In the genomic region with DNA sequence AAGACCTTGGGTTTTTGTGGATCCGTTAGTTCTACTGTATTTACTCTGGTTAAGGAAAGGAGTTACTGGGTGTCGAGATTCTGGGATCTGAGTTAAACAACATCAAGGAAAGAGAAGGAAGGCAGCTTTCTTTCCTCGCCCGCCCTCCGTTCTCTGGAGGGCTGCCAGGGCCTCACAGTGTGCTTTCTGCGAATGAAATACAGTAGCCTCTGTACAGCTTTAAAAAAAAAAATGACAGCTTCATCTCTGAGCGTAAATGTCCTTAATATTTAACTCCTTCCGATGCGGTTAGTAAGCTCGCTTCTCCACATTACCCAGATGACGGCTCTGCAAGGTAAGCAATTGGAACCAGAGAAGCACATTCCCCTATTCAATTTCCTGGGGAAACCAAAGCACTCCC, we compare ENCODE assay signal across 7 mouse cellular contexts. TPM values are rescaled to one million over a fixed set of nuclear protein-coding genes. Genes with fewer than 3 reads are reported as not detected.
DNase-seq lines count a peak whose midpoint lies in the region; ATAC-seq lines count a peak whose summit lies in the region.

No protein-coding gene starts in this region.

- ATAC-seq in hindbrain, embryonic 13.5 days (ENCODE audit: low FRiP score): no peak
- ATAC-seq in hindbrain, embryonic 11.5 days (ENCODE audit: low FRiP score): no peak
- ATAC-seq in limb, embryonic 11.5 days (ENCODE audit: insufficient number of reproducible peaks, low FRiP score, low TSS enrichment, low read depth): no peak
- ATAC-seq in liver, embryonic 11.5 days (replicated peaks; ENCODE audit: low FRiP score): no peak

- 51% methylated on average over 11 of the region's 11 CpGs for WGBS in hindbrain, embryonic 13.5 days
- 52% methylated on average over 11 of the region's 11 CpGs for WGBS in hindbrain, embryonic 11.5 days
- WGBS in embryonic facial prominence, embryonic 10.5 days: 41% methylated on average over 11 of the region's 11 CpGs
- WGBS in limb, embryonic 11.5 days: 19% methylated on average over 11 of the region's 11 CpGs
- 67% methylated on average over 11 of the region's 11 CpGs for WGBS in liver, embryonic 11.5 days

- intact Hi-C loops in heart, postnatal 14 days (cut with DNase I): no loop called here

- H3K9me3 ChIP-seq in hindbrain, embryonic 13.5 days: no peaks in the 10 kb centered on the region
- no peaks in the 10 kb centered on the region for H3K9me3 ChIP-seq in hindbrain, embryonic 11.5 days (ENCODE audit: control insufficient read depth, low read length)
- H3K9me3 ChIP-seq in embryonic facial prominence, embryonic 10.5 days: no peaks in the 10 kb centered on the region
- H3K9me3 ChIP-seq in limb, embryonic 11.5 days (ENCODE audit: control insufficient read depth, low read length): no peaks in the 10 kb centered on the region
- H3K9me3 ChIP-seq in liver, embryonic 11.5 days (ENCODE audit: control insufficient read depth, low read length): no peaks in the 10 kb centered on the region

- peak overlapping the region; percentile 56 for H3K27ac ChIP-seq in hindbrain, embryonic 13.5 days
- no peak overlapping the region for H3K27ac ChIP-seq in hindbrain, embryonic 11.5 days (ENCODE audit: low read depth, low read length)
- H3K27ac ChIP-seq in embryonic facial prominence, embryonic 10.5 days (replicated peaks): peak overlapping the region; percentile 8; the same call in 1 of the 2 replicates
- H3K27ac ChIP-seq in limb, embryonic 11.5 days (replicated peaks; ENCODE audit: low read depth, low read length): 0 out of 2 replicates have a peak overlapping the region, but pooled peaks have one; percentile 18
- no peak overlapping the region for H3K27ac ChIP-seq in liver, embryonic 11.5 days (ENCODE audit: low read depth, low read length)

- 0 out of 2 replicates have a peak overlapping the region, but pooled peaks have one; percentile 22 for H3K4me2 ChIP-seq in hindbrain, embryonic 13.5 days
- H3K4me2 ChIP-seq in hindbrain, embryonic 11.5 days (replicated peaks; ENCODE audit: low read depth, low read length): no peak overlapping the region
- H3K4me2 ChIP-seq in limb, embryonic 11.5 days (ENCODE audit: low read depth, severe bottlenecking): peak overlapping the region; percentile 23; the same call in 1 of the 2 replicates
- no peak overlapping the region for H3K4me2 ChIP-seq in liver, embryonic 11.5 days

- DNase-seq in hindbrain, embryonic 11.5 days (ENCODE audit: low spot score): no peak
- no peak for DNase-seq in embryonic facial prominence, embryonic 10.5 days (ENCODE audit: low spot score)
- peak; percentile 22 to 42 for DNase-seq in heart, postnatal 14 days
- no peak for DNase-seq in limb, embryonic 11.5 days (ENCODE audit: low spot score)
- no peak for DNase-seq in thymus, postnatal 4 days
- DNase-seq in liver, embryonic 11.5 days (ENCODE audit: low spot score): no peak

- no peaks in the 10 kb centered on the region for H3K27me3 ChIP-seq in hindbrain, embryonic 13.5 days
- H3K27me3 ChIP-seq in hindbrain, embryonic 11.5 days (ENCODE audit: control insufficient read depth, insufficient read depth, low read length): no peaks in the 10 kb centered on the region
- H3K27me3 ChIP-seq in embryonic facial prominence, embryonic 10.5 days (replicated peaks; ENCODE audit: low read depth, poor library complexity, severe bottlenecking): peaks cover 8% of the 10 kb centered on the region; the same call in 1 of the 2 replicates
- H3K27me3 ChIP-seq in limb, embryonic 11.5 days (ENCODE audit: control insufficient read depth, insufficient read depth, low read length): no peaks in the 10 kb centered on the region
- H3K27me3 ChIP-seq in liver, embryonic 11.5 days (replicated peaks; ENCODE audit: control insufficient read depth, insufficient read depth, low read length): no peaks in the 10 kb centered on the region

- no peak overlapping the region for H3K4me3 ChIP-seq in hindbrain, embryonic 13.5 days
- H3K4me3 ChIP-seq in hindbrain, embryonic 11.5 days (ENCODE audit: low read depth, low read length): no peak overlapping the region
- 0 out of 2 replicates have a peak overlapping the region, but pooled peaks have one; percentile 16 for H3K4me3 ChIP-seq in embryonic facial prominence, embryonic 10.5 days
- no peak overlapping the region for H3K4me3 ChIP-seq in limb, embryonic 11.5 days (ENCODE audit: low read depth, low read length)
- H3K4me3 ChIP-seq in liver, embryonic 11.5 days (ENCODE audit: low read depth, low read length): no peak overlapping the region

- H3K4me1 ChIP-seq in hindbrain, embryonic 13.5 days (replicated peaks): peaks cover 58% of the 10 kb centered on the region
- H3K4me1 ChIP-seq in hindbrain, embryonic 11.5 days (replicated peaks; ENCODE audit: control insufficient read depth, insufficient read depth, low read length): peaks cover 2% of the 10 kb centered on the region; the same call in 1 of the 2 replicates
- H3K4me1 ChIP-seq in embryonic facial prominence, embryonic 10.5 days: peaks cover 59% of the 10 kb centered on the region
- peaks cover 37% of the 10 kb centered on the region for H3K4me1 ChIP-seq in limb, embryonic 11.5 days (ENCODE audit: control insufficient read depth, insufficient read depth, low read length)
- H3K4me1 ChIP-seq in liver, embryonic 11.5 days (replicated peaks; ENCODE audit: control insufficient read depth, insufficient read depth, low read length): peaks cover 9% of the 10 kb centered on the region

- H3K9ac ChIP-seq in hindbrain, embryonic 13.5 days: peak overlapping the region; percentile 21; the same call in 1 of the 2 replicates
- no peak overlapping the region for H3K9ac ChIP-seq in hindbrain, embryonic 11.5 days (ENCODE audit: low read depth, low read length)
- no peak overlapping the region for H3K9ac ChIP-seq in limb, embryonic 11.5 days (ENCODE audit: low read length)
- no peak overlapping the region for H3K9ac ChIP-seq in liver, embryonic 11.5 days (ENCODE audit: low read depth, low read length)

- no peaks in the 10 kb centered on the region for H3K36me3 ChIP-seq in hindbrain, embryonic 13.5 days
- H3K36me3 ChIP-seq in hindbrain, embryonic 11.5 days (ENCODE audit: control insufficient read depth, insufficient read depth, low read length): no peaks in the 10 kb centered on the region
- no peaks in the 10 kb centered on the region for H3K36me3 ChIP-seq in embryonic facial prominence, embryonic 10.5 days (replicated peaks)
- no peaks in the 10 kb centered on the region for H3K36me3 ChIP-seq in limb, embryonic 11.5 days (ENCODE audit: control insufficient read depth, insufficient read depth, low read length)
- no peaks in the 10 kb centered on the region for H3K36me3 ChIP-seq in liver, embryonic 11.5 days (ENCODE audit: control insufficient read depth, insufficient read depth, low read length)

RNA-seq across cellular contexts. Expression of a gene that starts 4.8 kb away (rescaled TPM):
- 4.4 and 4.5 TPM in 2 replicates for polyA plus RNA-seq in hindbrain, embryonic 13.5 days (2015; fragmentation: Nextera tagmentation; extraction: Ambion mirVana)
- polyA plus RNA-seq in hindbrain, embryonic 11.5 days (2014; fragmentation: Nextera tagmentation; extraction: Ambion mirVana): 3.5 and 4.1 TPM in 2 replicates
- polyA plus RNA-seq in embryonic facial prominence, embryonic 10.5 days (2016; fragmentation: Nextera tagmentation; extraction: Ambion mirVana): 6.5 TPM in 2 replicates
- 1 to 10 TPM; 6.5 to 8.2 TPM for total RNA-seq in heart, postnatal 14 days (2021)
- polyA plus RNA-seq in limb, embryonic 11.5 days (2014; fragmentation: Nextera tagmentation; extraction: Ambion mirVana): 5.1 and 6.0 TPM in 2 replicates
- 4.4 and 5.7 TPM in 2 replicates for polyA plus RNA-seq in liver, embryonic 11.5 days (2014; fragmentation: Nextera tagmentation; extraction: Ambion mirVana)

Comparison
In these comparisons a context has a peak if more than half of its experiments do, and no peak if none do; other contexts are left out.
1. H3K27ac ChIP-seq: peak in hindbrain, embryonic 13.5 days (single experiment), embryonic facial prominence, embryonic 10.5 days (single experiment) and limb, embryonic 11.5 days (single experiment); none in hindbrain, embryonic 11.5 days (single experiment) and liver, embryonic 11.5 days (single experiment).
2. H3K4me2 ChIP-seq: peak in hindbrain, embryonic 13.5 days (single experiment) and limb, embryonic 11.5 days (single experiment); none in hindbrain, embryonic 11.5 days (single experiment) and liver, embryonic 11.5 days (single experiment).
3. DNase-seq: peak in heart, postnatal 14 days (2 of 2); none in hindbrain, embryonic 11.5 days (single experiment), embryonic facial prominence, embryonic 10.5 days (single experiment), limb, embryonic 11.5 days (single experiment), thymus, postnatal 4 days (single experiment) and liver, embryonic 11.5 days (single experiment).